Mouse (Mus musculus) urinary bladder, postnatal 14 days (tissue): ENCODE measurements around the gene Traf3ip2.

Experiments
- DNase-seq: peaks from one replicate; pipeline ENCODE4 v3.0.0; 2021; ENCODE audit warnings: low spot score

Gene Traf3ip2

DNA sequence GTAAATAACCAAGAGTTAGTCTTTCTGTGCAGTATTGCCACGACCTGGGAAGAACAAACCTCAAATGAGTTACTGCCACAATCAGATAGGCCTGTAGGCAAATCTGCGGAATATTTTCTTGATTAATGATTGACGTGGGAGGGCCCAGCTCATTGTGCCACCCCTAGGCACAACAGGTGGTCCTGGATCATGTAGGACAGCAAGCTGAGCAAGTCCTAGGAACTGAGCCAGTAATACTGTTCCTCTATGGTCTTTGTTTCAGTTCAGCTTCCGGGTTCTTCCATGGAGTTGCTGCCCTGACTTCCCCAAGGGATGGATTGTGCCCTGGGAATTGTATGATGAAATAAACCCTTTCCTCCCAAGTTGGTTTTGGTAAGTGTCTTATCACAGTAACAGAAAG is 68.3 kb downstream of the Traf3ip2 start:
- no peak for DNase-seq

DNA sequence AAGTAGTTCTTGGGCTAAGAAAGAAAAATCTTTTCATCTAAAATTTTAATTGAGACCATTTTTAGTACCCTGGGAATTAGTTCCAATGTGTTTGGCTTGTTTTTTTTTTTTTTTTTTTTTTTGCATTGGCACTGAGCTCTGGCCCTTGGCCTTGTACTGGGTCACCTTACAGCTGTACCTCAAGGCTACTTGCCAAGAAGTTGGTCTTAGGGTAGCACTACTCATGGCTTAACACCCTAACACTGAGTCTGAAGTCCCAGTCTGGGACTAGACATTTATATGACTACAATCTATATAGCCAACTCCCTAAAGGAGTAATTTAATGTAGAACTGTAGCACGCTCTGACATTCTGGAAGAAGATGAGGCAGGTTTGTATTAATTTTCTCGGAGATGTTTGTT is 69.8 kb downstream of the Traf3ip2 start:
- DNase-seq: no peak

GRCm38 (mm10) chr10:39683481-39683880 is 70.7 kb downstream of the Traf3ip2 start:
- DNase-seq: no peak

GRCm38 (mm10) chr10:39686811-39687210 is 74.1 kb downstream of the Traf3ip2 start:
- DNase-seq: no peak

DNA sequence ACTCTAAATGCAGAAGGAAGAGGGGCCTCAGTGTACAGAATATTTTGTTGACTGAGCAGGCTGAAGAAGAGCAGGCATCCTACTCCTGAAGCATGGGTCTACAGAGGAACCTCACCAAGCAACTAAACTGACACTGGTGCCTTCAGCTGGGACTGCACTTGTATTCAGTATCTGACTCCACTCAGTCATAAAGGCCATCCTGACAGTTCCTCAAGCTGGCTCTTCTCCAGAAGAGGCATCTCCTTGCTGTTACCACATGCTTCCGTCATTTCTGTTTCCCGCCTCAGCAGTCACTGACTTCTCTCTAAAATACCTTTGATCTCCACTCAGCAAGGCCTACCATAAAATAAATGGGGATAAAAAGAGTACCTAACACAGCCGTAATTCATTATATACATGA is 75.1 kb downstream of the Traf3ip2 start:
- DNase-seq: no peak

DNA sequence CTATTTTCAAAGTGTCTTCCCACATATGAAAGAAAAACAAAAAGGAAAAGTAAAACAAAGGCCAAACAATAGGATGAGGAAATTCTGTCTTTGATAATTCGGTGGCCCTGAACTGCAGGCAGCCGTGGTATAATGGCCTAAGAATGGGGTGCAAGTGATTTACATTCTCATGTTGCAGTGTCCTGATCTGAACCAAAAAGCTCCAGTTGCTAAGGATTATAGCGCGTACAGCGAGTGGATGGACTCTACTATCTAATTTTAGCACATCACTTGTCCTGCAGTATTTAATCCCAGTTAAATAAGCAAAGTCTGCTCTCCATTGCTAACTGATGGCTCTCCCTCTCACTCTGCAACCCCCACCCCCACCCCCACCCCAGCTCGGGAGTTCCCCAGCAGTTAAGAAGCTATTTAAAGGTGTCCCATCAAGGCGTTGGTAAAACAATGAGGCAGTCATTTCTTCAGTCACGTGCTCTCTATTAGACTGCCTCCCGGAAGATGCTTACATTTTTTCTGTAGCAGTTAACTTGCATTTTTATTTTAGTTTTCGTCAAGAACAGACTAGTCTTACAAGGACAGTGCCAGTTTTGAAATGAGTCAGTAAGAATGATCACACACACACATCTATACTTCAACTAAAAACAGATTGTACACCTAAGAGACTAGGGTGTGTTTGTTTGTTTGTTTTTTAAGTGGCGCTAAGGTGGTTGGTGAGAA is 78.8 kb downstream of the Traf3ip2 start:
- DNase-seq: no peak

GRCm38 (mm10) chr10:39692152-39692551 is 79.4 kb downstream of the Traf3ip2 start:
- no peak for DNase-seq
